Mouse (Mus musculus) spleen, postnatal 14 days (tissue): ENCODE results near the gene Sprr2i.

Experiments used
- DNase-seq, 2 experiments: peaks; one replicate each; pipeline ENCODE4 v3.0.0; 2021 to 2022; ENCODE audit warnings: low spot score in 2 of 2

Sprr2i gene

GRCm38 (mm10) chr3:92407691-92408090 lies at the start of gene Sprr2i:
Gene Sprr2i (plus strand): TSS chr3:92407991.
- DNase-seq: no peak

DNA sequence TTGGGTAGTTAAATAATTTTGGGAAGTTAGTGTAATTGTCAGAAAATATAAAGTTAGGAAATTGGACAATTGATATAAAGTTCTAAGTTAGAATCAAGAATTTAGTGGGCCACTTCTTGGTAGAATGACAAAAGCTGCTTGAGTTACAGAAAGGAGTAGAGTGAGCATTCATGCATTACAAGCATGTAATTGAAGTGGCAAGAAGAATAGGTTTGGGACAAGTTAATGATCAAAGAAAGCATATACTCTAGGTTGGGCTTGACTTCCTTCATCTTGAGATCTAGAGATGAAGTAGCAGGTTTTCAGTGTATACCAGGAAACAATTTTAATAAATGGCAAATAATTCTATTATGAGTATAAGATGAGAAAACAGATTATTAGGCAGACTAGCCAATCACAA lies 46.2 kb upstream of the Sprr2i start:
- no peak for DNase-seq

- DNase-seq: no peak
These were observed 42.9 kb upstream of the Sprr2i start, which contains the start of gene Sprr2f for GRCm38 (mm10) chr3:92364887-92365286. Gene Sprr2f (plus strand): TSS chr3:92365187.

DNA sequence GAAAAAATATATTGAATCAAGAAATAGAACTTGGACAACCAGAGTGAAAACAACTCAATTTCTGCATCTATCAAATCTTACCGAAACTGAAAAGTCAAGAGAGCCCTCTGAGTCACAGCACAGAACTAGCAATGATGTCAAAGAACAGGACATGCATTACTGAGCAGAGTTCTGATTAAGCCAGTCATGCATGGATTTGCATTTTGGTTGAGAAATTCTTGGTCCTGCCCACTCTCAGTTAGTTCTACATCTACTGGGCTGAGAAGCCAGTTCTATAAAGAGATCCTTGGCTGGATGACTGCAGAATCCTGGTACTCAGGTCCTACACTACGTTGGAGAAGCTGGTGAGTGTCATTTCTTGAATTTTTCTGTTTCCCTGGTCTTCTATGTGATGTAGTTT lies 34.2 kb upstream of the Sprr2i start:
- DNase-seq: no peak

DNA sequence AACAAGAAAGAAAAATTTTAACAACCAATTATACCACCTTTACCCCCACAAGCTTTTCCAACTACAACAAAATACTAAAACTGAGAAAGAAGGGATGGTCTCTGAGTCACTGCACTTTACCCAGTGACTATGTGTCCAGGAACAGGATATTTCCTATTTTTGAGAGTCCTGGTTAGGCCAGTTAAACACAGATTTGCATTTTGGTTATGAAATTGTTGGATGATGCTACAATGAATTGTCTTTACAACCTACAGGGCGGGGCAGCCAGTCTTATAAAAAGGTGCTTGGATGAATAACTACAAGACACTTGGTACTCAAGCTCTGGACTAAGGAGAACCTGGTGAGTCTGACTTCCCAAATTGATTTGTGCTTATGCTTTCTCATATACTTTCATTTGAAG lies 22.4 kb upstream of the Sprr2i start, which contains the start of gene Sprr2h:
Gene Sprr2h (plus strand): TSS at position 301 of the 400 bp plus-strand sequence.
- DNase-seq: no peak

DNA sequence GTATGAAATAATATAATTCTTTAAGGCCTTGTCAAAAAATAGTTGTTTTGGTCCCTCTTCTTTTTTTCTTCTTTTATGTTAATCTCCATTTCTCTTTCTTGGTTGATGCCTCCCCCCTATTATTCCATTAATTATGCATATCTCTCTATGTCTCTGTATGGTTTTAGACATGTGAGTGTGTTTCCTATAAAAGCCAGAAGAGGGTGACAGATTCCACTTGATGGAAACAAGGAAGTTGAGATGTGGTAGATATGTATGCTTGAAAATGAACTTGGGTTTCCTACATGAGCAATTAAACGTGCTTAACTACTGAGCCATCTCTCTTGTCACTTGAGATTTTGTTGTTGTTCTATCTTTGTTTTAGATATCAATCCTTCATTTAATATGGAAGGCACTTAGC lies 13.5 kb upstream of the Sprr2i start:
- DNase-seq: no peak

DNA sequence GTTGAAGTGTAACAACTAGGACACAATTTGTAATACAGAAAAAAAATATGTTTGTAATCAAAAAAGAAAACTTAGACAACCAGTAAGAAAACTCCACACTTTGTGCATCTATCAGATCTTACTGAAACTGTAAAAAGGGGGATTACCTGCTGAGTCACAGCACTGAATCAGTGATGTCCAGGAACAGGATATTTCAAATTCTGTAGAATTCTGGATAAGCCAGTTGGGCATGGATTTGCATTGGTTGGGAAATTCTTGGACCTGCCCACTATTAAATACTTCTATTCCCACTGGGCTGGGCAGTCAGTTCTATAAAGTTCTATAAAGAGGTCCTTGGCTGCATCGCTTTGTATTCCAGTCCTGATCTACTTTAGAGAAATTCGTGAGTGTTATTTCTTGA lies 10.0 kb downstream of the Sprr2i start, which contains the start of gene Sprr2j-ps:
Gene Sprr2j-ps (plus strand): TSS at position 301 of the 400 bp plus-strand sequence.
- DNase-seq: no peak

GRCm38 (mm10) chr3:92429323-92429722 lies 21.5 kb downstream of the Sprr2i start, which contains the start of gene Gm9774:
Gene Gm9774 (minus strand): TSS chr3:92429423.
- no peak for DNase-seq

DNA sequence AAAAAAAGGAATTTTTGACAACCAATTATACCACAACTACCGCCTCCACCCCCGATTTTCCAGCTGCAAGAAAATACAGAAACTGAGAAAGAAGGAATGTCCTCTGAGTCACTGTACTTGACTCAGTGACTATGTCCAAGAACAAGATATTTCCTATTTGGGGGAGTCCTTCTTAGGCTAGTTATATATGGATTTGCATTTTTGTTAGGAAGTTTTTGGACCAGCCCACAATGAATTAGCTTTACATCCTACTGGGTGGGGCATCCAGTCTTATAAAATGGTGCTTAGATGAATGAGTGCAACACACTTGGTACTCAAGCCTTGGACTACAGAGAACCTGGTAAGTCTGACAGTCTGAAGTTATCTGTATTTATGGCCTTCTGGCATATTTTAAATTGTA lies 24.5 kb downstream of the Sprr2i start, which contains the start of gene Sprr2k:
Gene Sprr2k (plus strand): TSS at position 301 of the 400 bp plus-strand sequence.
- no peak for DNase-seq

- no peak for DNase-seq
These were observed 30.9 kb downstream of the Sprr2i start, which contains the start of gene Sprr1b for GRCm38 (mm10) chr3:92438689-92439088. Gene Sprr1b (minus strand): TSS chr3:92438789.

- no peak for DNase-seq
These were observed 32.4 kb downstream of the Sprr2i start for GRCm38 (mm10) chr3:92440177-92440576.

DNA sequence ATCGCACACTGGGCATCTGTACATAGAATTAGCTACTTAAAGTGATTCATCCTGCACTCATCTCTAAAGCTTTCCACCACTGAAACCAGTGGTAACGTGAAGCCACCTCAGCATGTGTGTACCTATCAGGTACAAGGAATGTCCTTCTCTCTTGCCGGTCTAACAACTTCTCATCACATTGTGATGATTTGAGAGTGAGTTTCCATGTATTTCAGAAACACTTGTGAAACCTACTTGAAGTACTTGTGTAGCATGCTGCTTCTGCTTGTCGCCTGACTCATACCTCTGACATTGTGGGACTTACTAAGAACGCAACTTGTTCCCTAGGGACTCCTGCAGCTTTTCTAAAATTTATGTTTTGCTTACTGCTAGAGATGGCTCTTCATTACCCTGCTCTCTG lies 47.4 kb downstream of the Sprr2i start:
- no peak for DNase-seq

- no peak for DNase-seq
These were observed 50.8 kb downstream of the Sprr2i start, which contains the start of gene Sprr3 for GRCm38 (mm10) chr3:92458620-92459019. Gene Sprr3 (minus strand): TSS chr3:92458720.
